Mouse (Mus musculus): ENCODE results near the gene Tnfrsf1a.
A peak's percentile ranks its signal among the peaks of the same experiment; 100 is the strongest.

Tnfrsf1a gene

DNA sequence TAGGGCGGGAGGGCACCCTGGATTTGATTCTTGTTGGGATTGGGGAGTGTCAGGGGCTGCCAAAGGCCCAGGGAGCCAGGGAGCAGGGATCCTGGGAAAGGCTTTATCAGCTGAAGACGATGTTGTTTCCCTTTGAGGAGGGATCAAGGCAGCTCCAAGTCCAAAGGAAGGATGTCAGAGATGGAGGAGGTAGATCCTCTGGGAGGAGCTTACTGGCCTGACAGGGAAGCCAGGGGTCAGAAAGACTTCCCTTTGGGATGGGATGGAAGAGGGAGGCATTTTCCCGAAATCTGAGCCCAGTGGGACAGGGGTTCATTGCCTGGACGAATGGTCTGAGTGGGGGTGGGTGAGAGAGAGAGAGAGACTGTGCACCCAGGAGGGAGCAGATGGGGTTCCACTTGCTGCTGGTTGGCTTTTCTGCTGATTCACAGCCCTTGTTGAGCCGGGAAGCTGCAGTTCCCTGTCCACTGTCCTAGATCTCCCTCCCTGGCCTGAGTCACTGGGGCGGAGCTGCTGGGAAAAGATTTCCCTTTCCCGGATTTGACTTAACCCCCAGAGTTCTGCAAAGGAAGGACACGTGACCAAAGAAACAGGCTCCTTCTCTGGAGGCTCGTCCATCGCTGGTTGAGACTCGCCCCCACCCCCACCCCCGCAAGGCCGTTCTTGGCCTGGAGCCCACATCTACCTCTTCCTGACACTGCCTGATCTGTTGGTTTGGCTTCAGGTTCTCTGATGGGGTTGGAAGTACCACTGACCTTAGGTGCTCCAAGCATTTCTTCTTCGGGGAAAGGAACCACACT lies 5.4 kb downstream of the Tnfrsf1a start:
- peak; percentile 78 for DNase-seq (ENCODE audit: low spot score)

- no peak for DNase-seq (ENCODE audit: low spot score)
Measured at GRCm38 (mm10) chr6:125355197-125355741, 6.1 kb downstream of the Tnfrsf1a start.

DNA sequence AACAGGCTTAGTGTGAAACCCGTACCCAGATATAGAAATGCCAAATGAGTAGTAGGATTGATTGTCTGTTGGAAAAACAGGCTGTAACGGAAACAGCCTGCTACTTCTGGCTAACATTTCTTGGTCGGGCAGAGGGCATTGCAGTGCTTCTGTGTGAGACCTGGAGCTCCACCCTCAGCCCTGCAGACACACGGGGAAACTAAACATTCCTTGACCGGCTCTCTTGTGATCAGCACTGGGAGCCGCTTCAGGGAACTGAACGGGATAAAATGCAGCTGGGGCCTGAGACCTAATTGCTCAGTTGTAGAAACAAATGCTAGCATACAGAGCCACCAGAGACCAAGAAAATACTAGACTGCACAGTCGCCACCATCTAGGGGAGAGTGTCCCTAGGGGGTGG lies 7.1 kb downstream of the Tnfrsf1a start:
- no peak for DNase-seq (ENCODE audit: low spot score)

DNA sequence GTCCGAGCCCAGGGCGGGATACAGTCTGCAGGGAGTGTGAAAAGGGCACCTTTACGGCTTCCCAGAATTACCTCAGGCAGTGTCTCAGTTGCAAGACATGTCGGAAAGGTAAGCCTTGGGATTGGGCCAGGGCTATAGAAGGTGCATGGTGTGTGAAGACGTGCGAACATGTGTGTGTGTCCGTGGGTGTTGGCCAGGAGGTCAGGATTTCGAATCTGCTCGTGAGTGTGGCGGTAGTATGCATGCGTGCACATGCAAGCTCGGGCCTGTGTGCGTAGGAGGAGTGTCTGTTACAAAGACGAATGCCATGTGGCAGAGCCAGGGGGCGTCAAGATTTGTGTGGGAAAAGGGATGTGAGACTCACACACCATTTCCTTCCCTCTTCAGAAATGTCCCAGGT lies 8.2 kb downstream of the Tnfrsf1a start:
- DNase-seq (ENCODE audit: low spot score), result no peak

- DNase-seq (ENCODE audit: low spot score), result no peak
Measured at GRCm38 (mm10) chr6:125359999-125360398, 10.8 kb downstream of the Tnfrsf1a start.

DNA sequence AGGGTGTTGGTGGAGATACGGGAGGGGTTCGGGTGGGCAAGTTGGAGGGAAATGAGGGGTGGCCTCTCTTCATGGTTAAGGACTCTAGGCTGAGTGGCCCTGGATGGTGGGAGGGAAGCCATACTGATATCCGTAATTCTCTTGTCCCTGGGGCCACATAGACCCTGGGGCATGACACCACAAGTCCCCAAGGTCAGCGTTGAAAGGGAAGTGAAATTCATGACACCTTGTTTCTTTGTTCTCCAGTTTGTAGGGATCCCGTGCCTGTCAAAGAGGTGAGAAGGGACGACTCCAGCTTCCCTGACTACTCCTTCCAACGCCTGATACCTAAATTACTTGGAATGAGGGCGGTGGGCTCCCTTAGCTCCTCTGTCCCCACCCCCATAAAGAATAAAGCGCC lies 11.7 kb downstream of the Tnfrsf1a start:
- no peak for DNase-seq (ENCODE audit: low spot score)

- peak; percentile 70 for DNase-seq (ENCODE audit: low spot score)
Measured at GRCm38 (mm10) chr6:125361467-125362291, 12.5 kb downstream of the Tnfrsf1a start.

GRCm38 (mm10) chr6:125363021-125363420 lies 13.9 kb downstream of the Tnfrsf1a start:
- DNase-seq (ENCODE audit: low spot score), result no peak

DNA sequence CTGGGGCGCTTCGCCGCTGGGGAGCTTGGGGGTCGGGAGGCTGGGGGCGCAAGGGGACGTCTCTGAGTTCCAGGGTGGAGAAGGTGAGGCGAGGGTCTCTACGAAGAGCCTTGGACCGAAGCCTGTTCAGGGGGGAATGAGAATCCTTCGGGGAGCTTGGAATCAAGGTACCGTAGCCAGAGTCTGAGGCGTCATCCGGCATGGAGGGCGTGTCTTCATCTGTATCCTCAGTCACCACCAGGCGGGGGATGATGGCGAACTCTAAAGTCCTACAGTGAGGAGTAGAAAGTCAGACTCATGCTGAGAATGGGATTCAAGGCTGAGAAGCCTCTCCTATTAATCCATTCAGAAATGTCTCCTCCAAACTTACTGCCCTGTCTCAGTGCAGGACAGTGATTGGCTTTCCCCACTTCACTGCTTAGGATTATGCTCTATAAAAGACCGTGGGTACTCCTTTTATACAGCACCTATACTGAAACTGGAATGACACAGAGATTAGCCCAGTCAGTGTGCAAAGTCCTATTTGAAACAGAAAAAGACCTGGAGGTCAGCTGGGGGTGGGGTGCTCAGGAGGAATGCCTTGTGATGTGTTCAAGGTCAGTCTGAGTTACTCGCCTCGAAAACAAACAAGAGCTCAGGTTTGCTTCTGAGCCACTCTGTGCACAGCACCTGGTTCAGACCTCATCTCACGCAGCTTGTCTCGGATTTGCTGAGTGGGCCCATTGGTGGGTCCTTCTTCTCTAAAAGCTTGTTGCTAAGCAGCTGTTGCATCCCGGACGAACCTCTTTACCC lies 14.5 kb downstream of the Tnfrsf1a start:
- no peak for DNase-seq (ENCODE audit: low spot score)

DNA sequence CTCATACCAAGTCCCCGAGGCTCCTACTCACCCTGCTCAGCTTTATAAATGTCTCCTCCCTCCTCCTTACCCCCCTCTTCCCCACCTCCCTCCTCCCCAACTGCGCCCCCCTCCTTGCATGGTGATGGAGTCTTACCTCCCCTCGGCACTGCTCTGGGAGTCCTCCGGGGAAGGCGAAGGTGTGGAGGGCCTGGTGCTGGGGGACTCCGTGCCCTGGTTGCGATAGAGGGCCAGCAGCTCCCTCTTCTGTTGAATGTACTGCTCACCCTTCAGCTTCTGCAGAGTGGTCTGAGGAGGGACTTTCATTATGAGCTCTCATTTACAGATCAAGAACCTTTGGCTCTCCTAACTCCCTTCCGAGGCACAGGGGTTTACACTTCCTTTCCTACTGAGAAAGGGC lies 15.3 kb downstream of the Tnfrsf1a start:
- DNase-seq (ENCODE audit: low spot score), result peak; percentile 27

DNA sequence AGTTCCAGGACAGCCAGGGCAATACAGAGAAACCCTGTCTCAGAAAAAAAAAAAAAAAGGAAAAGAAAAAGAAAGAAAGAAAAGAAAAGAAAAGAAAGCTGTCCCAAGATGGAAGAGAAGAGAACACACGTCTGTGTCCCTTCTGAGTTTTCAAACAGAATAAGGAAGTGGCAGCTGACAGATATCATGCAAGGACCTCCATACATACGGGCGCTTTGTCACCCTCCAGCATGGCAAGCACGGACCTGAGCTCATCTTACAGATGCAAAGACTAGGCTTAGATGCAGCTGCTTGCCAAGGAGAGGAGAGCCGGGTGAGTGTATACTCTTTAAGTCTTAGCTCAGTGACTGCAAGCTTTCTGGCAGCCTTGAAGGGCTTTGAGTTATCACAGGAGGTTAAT lies 16.4 kb downstream of the Tnfrsf1a start:
- DNase-seq (ENCODE audit: low spot score), result no peak

GRCm38 (mm10) chr6:125366133-125366532 lies 17.0 kb downstream of the Tnfrsf1a start:
- DNase-seq (ENCODE audit: low spot score), result peak; percentile 12

DNA sequence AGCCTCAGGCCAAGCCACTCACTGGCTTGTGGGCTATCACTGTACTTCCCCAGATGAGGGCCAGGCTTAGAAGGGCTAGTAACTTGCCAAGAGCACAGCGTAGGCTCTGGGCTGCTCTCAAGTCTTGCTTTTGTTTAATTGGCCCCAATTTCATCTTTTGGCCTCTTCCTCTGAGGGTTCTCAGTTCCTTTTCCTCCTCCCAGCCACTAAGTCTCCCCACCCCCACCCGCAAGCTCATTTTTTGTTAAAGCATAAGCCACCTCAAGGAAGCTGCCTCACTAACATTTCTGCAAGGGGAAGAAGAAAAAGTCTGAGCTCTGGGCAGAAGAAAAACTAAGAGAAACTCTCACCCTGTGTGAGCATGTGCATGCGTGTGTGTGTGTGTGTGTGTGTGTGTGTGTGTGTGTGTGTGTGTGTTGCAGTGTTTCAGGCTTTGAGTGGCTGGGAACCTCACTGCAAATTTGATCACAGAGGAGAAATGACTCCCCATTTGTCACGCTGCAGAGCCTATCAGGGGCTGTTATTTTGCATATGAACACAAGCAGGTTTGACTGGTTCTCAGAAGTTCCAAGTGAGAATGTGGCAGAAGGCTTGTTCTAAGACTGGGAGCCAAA lies 18.7 kb downstream of the Tnfrsf1a start:
- DNase-seq (ENCODE audit: low spot score), result peak; percentile 50

- DNase-seq (ENCODE audit: low spot score), result no peak
Measured at GRCm38 (mm10) chr6:125377042-125377441, 27.9 kb downstream of the Tnfrsf1a start.

GRCm38 (mm10) chr6:125377582-125378451 lies 28.7 kb downstream of the Tnfrsf1a start:
- DNase-seq (ENCODE audit: low spot score), result peak; percentile 89

DNA sequence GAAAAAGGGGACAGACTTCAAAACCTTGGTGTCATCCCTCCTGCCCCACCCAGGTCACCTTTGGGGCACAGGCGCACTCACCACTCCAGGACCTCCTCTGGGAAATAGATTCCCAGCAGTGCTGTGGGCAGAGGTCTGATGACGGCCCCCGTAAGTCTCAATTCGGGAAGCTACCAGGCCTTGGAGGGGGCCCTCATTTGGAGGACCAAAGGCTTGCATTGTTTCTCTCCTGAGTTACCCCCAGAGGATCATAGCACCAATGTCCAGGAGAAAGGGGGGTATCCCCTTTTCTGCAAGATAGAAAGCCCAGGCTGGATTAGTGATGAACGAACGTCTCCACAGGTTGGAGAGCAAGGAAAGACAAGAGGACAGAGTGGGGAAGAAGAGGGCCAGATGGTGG lies 29.5 kb downstream of the Tnfrsf1a start:
- no peak for DNase-seq (ENCODE audit: low spot score)

DNA sequence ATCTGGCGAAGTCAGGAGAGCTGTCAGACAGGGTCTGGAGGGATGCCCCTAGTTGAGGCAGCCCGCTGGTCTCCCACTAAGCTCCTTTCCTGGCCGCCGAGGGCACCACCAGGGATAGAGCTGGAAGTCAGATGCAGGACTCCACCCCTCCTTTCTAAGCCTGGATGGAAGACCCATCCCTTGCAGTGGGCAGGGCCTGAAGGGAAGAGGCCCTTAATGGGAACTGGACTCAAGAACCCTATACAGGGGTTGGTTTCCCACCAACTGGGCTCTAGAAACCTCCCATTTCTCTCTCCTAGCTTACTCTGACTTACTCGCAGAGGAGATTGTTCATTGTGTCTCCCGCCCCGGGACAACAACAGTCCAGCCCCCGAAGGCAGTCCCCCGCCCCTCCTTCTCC lies 30.6 kb downstream of the Tnfrsf1a start:
- no peak for DNase-seq (ENCODE audit: low spot score)

- peak; percentile 80 for DNase-seq (ENCODE audit: low spot score)
Measured at GRCm38 (mm10) chr6:125380372-125381360, 31.5 kb downstream of the Tnfrsf1a start, which contains the start of gene Plekhg6. TSS of gene Plekhg6 (minus strand) at chr6:125380793.

- DNase-seq (ENCODE audit: low spot score), result no peak
Measured at GRCm38 (mm10) chr6:125382024-125382423, 32.9 kb downstream of the Tnfrsf1a start.
